Mouse (Mus musculus) embryo, embryonic 10 days (tissue): ENCODE results near the gene Wdr54.

Experiments
- DNase-seq: peaks from one replicate; pipeline ENCODE4 v3.0.0-alpha.2; 2015; ENCODE audit warnings: low spot score

Gene Wdr54

DNA sequence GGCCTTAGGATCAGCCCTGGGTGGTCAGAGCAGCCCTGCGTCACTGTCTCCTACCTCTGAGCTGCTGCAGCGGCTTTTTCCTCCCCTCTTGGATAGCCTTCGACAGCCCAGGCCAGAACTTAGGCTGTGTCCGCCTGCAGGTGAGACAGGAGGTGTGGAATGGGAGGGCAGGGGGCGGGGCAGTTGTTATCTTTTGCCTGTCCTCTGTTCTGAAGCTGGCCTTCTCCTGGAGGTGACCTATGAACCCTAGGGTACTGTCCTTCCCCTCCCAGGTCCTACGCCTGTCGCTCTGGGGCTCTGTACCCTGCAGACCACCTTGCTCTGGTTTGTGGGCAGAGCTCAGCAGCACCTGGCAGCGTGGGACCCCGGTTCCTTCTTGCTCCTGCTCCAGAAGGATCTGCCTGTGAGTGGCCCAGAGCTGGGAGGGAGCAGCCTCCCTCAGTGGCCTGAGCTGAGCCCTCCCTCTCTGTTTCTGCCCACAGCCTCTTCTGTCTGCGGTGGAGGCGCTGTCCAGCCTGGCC lies 53.0 kb downstream of the Wdr54 start:
- DNase-seq = no peak

- DNase-seq = peak; percentile 80
These were observed 54.3 kb downstream of the Wdr54 start for GRCm38 (mm10) chr6:83101688-83102556.

- DNase-seq = peak; percentile 94
These were observed 54.9 kb downstream of the Wdr54 start, which contains the start of the genes Ccdc142 and Gm42688 for GRCm38 (mm10) chr6:83101316-83101687. Gene Ccdc142 (plus strand): TSS chr6:83101601. Gene Gm42688 (plus strand): TSS chr6:83101617.
